Mouse (Mus musculus): ENCODE data around the gene Abhd16a.

Abhd16a gene

DNA sequence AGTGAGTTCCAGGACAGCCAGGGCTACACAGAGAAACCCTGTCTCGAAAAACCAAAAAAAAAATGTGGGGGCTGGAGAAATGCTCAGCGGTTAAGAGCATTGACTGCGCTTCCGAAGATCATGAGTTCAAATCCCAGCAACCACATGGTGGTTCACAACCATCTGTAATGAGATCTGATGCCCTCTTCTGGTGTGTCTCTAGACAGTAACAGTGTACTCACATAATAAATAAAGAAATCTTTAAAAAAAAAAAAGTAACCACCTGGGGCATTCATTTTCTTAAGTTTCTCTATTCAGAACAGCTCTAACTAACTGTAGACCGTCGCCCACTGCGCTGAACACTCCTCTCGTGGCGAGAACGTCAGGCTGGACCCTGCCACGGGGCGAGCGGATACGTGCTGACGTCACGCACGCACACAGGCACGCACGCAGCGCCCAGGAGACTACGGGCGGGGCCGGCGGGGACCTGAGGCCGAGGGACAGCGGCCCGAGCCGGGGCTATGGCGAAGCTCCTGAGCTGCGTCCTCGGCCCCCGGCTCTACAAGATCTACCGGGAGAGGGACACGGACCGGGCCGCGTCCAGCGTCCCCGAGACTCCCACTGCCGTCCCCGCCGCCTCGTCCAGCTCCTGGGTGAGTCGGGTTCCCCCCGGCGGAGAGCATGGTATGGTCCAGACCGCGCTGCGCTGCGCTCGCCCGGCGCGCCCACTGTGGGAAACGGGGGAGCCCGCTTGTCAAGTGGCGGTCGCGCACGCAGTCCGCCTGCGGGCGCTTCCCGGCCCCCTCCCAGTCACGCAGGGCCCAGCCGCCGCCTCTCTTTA, at the start of gene Abhd16a:
Gene Abhd16a (plus strand): TSS at position 439 of the 820 bp plus-strand sequence.
- peak; percentile 93 for DNase-seq

DNA sequence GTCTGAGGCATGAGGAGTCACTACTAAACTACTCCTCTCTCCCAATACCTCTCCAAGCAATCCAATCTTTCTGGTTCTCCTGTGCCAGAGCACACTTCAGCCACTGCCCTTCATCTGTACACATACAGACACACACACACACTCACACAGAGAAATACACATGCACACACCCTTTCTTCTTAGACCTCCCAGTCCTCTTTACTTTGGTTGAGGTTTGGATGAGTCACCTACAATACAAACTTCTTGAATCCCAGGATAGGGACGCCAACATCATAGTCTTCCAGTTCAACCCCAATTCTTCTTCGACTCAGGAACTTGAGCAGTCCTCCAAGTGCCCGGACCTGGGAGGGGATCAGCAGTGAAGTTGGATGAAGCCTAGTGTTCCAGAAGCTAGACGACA, 45.3 kb upstream of the Abhd16a start:
- DNase-seq, result no peak

DNA sequence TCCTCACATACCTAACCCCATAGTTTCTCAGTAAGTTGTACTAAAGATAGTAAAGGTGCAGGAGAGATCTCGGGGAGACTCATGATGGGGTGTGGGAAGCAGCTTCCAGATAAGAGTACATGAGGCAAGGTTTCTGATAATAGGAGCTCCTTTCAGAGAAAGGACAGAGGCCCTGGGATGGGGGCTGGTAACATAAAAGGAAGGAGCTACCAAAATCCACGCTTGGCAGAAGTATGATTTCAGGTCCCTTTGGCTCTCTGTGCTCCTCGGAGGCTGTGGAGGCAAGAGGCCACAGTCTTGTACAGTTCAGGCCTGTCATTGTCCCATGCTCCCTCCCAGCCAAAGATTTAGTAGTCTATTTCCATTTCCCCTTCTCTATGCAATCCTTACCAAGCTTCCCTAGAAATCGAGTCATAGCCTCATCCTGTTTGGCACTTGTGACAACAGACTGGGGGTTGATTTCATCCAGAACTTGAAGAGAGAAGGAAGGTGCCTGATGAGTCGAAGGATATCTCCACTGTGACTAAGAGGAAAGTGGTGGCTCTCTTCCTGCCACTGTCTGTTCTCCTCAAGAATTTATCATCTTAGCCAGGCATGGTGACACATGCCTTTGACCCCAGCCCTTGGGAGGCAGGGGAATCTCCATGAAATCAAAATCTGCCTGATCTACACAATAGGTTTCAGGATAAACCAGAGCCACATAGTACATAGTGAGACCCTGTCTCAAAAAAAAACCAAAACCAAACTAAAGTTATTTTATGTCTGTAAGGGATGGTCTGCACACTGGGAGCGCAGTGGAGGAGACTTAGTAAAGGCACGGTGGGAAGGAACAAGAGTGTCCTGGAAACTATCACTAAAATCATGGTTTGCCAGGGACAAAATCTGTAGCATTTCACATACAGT, 43.9 kb upstream of the Abhd16a start:
- no peak for DNase-seq

DNA sequence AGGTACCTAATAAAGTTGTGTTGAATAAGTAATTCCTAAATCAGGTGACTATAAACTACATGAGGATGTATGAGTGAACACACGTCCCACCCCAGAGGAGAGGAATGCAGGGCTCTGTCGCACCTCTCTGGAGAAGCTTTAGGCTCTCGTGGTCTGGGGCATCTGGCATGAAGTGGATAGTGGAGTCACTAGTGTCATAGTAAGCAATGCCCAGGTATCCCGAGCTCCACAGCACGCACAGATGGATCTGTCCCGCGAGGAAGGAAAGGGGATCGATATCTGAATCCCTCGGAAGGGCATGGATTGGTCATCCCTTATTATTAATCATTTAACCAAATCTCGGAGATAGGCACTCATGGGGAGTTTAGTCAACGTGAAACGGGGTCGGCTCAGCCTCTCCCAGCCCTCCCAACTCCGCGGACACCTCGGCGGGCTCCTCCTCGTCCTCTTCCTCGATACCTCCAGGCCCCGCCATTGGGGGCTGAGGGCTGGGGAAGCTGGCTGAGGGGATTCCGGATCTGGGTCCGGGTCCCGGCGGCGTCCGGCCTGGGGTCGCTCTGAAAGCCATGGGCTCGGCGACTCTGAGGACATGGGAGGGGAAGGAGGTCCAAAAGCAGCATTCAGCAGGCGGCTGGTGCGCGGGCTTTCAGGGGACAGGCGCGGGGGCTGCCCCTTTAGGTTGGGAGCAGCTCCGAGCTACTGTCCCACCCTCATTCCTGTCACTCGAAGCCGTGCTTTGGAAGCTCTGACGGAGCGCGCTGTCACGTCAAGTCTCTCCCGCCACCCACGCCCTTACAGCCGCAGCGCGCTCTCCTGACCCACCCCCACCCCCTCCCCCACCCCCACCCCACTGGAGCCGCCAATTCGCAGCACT, 43.0 kb upstream of the Abhd16a start:
- DNase-seq, result peak; percentile 31

DNA sequence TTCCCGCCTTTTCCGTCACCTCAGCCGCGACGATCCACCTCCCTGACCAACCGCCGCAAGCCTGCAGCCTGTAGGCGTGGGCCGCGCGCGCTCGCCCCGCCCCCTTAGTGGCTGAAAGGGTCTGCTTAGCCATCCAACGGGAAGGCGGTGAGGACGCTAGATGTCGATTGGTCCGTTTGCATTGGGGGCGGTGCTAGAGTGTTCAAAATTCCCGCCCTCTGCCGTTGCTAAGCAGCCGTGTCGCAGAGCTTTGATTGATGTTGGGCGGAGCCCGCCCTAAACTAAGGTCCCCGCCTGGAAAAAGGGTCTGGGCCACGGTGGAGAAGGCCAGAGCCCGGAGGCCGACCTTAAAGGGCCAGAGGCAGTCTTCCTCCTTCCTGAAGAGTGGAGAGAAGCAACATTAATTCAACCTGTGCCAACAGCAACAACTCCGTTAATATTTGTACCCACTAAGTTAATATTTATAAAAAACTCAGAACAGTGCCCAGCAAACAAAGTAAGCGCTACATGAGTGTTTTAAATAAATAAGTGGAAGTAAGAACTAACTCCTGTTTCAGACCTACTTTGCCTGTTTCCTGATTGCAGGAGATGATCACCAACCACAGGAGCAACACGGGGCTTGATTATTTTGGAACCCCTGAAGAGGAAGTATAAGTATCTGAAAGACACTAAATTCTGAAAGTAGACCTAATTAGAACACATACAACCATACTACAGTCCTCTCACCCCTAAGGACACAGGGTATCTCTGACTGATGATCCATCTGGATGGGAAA, 42.2 kb upstream of the Abhd16a start, which contains the start of gene Msh5:
Gene Msh5 (minus strand): TSS at position 65 of the 775 bp plus-strand sequence.
- DNase-seq, result peak; percentile 99

DNA sequence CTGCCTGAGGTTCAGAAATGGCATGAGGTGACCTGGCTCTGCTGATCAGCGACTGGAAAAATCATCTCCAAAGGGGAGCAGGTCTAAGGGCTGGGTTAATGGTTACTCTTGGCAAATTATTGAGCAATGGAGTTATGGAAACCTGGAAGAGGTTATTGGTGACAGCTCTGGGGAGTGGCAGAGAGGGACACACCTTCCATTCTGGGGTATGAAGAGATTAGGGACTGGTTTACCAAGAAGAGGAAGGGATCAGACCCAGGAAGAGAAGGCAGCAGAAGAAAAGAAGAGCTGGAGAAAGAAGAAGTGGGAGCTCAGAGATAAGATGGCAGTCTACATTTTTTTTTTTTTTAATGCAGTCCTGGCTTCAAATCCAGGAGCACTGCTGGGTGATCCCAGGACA, 41.4 kb upstream of the Abhd16a start:
- DNase-seq, result peak; percentile 82

DNA sequence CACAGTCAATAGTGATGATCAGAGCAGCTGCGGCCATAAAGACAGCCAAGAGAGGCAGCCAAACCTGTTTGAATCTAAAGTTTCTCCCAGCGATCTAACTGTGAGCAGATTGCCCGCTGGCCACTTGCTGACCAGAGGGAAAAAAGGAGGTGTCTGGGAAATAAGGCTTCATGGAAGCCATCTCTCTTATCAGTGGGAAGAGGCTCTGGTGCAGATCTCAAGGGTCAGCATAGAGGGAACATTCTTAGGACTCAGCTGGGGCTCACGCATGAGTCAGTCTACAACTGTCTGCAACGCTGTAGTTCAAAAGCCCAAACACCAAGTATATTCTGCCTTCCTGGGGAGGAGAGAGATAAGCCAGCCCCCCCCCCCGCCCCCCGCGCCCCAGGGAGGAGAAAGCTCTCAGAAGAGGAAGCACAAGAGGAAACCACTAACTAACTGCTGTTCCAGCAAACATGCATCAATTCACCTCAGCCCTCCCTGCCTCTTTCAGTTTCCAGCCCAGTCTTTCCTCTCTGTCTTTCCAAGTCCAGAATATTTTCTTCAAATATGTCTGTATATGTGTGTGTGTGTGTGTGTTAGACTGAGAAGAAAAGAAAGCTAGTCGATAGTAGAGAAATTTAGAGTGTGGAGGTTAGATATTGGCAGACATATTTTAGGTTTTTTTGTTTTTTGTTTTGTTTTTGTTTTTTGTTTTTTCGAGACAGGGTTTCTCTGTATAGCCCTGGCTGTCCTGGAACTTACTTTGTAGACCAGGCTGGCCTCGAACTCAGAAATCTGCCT, 40.7 kb upstream of the Abhd16a start:
- peak; percentile 19 for DNase-seq

DNA sequence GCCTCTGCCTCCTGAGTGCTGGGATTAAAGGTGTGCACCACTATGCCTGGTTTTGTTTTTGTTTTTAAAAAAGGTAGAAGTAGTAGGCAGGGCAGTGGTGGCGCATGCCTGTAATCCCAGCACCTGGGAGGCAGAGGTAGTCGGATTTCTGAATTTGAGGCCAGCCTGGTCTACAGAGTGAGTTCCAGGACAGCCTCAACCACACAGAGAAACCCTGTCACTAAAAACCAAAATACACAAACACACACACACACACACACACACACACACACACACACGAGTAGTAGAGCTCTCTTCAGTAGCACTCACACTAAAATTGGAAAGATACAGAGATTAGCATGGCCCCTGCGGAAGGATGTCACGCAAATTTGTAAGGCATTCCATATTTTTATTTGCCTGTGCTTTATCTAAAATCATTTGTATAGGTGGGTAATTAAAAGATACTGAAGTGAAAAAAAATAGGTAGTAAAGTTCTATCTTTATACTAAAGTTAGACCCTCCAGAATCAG, 40.1 kb upstream of the Abhd16a start:
- DNase-seq, result no peak

DNA sequence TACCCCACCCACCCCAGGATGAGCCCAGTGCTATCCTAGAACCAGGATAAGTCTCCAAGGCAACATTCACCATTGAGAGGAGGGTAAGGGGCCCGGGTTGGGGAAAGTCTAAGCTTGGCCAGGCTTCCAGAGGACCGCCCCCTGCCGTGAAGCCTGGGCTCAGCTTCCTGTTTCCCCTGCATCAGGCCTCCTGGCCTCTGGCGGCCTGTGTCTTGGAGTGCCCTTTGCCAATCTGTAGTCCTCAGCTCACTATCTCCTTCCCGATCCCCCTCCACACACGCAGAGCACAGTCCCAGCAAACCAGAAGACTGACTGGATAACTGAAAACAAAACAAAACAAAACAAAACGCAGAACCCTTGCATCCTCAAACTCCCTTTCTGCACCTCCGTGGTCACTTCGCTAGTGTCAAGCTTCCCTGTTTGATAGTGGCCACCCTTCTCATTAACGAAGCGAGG, 39.5 kb upstream of the Abhd16a start, which contains the start of gene Clic1:
Gene Clic1 (plus strand): TSS at position 406 of the 456 bp plus-strand sequence.
- DNase-seq, result peak; percentile 46

DNA sequence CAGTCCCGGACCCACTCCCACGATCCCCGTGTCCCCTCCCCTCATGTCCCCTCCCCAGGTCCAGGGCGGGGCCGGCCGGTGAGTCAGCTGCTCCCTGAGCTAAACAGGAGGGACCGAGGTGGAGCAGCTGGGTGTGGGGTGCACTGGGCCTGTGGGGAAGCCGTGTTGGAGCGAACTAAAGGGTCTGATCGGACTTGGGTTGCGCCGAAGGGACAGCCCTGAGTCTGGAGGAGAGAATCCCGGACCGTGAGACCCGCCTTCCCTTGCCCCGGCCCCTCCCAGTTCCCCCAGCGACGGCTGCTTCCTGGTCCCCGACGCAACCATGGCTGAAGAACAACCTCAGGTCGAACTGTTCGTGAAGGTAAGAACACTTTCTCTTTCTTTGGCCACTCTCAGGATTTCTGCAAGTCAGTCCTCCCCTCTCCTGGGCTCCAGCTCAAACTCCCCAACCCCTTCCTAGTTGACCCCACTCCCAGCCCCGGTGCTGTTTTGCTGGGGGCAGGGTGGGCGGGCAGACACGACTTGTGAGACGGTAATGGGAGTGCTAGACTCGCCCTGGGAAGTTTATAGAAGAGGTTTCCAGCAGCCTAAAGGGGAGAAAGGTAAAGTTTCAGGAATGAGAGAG, 38.8 kb upstream of the Abhd16a start:
- peak; percentile 73 for DNase-seq

DNA sequence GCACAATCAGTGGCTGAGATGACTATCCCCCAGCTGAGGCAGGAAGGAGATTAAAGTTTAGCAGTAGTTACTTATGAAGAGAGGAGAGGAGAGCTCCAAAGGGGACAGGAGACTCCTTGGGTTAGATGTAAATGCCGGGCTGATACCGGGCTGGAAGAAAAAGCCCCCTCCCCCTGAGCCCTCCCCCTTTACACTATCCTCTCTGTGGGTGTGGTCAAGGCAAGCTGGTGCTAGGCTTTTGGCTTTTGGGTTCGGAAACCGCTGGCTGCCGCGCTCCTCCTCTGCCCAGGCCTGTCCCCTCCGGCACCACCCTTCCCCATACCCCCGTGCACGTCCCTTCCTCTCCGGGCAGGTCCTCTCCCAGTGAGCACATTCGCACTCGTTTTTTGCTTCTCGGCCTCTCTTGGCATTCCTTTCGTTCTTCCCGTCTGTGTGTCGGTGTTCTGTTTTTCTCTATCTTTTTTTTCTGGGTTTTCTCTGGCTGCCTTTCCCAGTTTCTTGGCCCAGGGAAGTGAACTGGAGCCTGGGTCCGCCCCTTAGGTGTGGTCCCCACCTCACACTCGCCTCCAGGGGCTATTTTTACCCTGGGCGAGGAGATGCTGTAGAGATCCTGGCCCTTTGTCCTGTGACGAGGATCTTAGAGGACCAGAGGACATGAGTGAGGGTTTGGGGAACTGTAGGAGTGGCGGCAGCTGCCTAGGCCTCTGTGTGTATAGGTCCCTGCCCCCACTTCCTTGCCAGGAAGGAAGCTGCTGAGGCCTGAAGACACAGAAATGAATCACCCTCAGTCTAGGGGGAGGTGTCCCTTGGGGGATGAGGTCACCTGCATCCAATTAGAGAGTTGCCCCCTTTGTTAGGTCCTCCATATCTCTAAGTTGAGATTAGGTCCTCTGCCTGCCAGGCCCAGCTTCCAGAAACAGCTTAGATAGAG, 37.6 kb upstream of the Abhd16a start:
- DNase-seq, result peak; percentile 81

DNA sequence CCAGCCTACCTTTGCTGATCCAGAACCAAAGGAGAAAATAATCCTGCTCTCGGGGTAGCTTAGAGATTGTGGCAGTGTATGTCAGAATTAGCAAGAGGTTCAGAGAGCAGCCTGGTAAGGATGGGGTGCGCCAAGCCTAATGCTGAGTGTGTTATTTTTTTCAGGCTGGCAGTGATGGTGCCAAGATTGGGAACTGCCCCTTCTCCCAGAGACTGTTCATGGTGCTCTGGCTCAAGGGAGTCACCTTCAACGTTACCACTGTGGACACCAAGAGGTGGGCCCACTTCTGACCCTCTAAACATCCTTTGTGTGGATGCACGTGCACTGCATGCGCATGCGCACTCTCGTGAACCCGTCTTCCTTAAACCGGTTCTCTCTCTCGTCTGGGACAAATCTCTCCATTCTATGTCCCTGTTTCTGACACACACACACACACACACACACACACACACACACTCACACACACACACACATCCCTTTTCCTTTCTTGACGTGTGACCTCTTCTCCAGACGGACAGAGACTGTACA, 36.7 kb upstream of the Abhd16a start:
- DNase-seq, result no peak

DNA sequence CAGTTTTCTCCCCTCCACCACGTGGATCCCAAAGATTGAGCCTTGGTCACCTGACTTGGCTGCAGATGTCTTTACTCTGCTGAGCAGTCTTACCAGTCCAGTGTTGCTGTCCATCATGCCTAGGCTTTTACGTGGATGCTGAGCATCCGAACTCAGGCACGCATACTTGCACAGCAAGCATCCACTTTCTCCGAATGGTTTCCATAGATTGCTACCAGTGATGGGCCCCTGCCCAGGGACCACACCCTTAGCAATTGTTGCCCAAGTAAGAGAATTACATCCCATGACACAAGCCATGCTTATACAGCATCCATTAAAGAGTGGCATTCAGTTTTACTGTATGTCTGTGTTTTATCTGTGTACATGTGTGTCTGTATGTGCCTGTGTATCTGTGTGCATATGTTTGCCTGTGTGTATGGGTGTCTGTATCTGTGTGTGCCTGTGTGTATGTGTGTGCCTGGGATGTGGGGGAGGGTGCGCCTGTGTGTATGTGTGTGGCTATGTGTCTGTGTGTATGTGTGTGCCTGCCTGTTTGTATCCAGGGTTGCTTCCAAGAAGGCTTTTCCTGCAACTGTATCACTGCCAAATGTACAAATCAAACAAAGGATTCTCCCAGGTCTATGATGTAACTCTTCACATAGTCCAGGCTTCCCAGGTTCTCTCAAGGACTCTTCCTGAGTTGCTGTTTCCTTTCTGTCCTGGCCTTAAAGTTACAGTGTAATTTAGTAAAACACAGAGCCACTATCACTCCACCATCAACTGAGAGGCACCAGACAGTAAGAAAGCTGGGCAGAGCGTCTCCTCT, 33.2 kb upstream of the Abhd16a start:
- peak; percentile 3 for DNase-seq

DNA sequence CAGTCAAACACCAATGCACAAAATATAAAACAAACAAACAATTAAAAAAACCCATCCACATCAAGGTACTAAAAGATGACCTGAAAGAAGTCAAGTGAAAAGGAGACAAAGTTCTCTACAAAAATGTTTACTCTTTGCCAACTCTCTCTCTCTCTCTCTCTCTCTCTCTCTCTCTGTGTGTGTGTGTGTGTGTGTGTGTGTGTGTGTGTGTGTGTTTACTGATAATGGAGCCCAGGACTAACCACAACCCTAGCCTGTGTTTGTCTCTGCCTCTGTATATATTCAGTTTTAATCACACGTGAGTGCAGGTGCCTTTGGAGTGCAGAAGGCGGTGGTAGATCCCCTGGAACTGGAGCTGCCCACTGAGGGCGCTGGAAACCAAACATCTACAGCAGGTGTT, 32.0 kb upstream of the Abhd16a start:
- no peak for DNase-seq

DNA sequence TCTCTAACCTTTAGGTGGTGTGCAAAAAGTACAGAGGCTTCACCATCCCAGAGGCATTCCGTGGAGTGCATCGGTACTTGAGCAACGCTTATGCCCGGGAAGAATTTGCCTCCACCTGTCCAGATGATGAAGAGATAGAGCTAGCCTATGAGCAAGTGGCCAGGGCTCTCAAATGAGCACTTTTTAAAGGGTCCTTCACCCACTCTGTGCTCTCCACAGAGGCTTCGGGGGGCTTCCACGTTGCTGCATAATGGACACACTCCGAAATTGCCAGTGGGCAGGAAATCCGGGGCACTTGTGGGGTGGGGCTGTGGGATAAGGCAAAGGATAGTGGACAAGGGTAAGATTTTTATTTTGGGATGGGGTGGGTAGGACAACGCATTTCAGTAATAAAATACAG, 30.7 kb upstream of the Abhd16a start:
- DNase-seq, result no peak

DNA sequence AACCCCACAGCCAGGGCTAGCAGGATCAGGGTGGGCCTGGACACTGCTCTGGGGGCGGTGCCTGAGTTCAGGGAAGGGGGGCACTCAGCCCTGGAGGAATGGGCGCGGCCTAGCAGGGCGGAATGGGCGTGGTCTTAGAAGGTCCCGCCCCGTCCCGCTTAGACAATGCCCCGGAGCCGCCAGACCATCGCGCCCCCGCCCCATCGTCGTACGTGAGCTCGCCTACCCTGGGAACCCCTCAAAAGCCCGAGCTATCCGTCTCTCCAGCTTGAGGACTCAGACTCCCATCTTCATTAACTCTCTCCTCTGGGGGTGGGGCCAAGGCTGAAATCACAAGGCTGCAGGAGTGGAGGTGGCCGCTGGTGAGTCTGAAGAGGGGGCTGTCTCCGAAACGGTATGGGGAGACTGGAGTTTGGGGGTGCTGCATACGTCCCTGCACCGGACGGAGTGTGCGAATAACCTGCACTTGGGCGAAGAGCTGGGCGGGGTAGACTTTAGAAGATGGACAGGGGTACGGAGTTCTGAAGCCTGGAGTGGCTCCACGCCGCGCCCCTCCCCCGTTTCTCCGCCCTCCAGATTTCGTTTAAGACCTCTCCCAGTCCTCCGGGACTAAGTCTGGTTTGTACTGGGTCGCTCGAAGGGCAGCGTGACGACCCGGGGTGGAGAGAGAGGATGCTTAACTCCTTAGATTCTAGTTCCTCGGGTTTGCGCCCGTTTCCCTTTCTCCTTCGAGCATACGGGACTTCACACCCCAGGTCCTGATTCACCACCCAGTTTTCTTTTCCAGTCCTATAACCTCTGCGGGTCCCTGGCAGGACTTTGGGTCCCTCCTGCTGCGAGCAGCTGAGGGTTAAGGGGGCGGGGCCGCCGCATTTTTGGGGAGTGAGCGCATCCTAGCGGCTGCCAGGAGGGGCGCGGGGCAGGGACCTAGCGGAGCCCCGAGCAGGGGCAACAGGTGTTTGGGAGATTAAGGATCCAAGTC, 29.9 kb upstream of the Abhd16a start, which contains the start of gene Ddah2:
Gene Ddah2 (plus strand): TSS at position 125 of the 982 bp plus-strand sequence.
- peak; percentile 85 for DNase-seq

All from kidney, adult 11 months (tissue).